Mouse (Mus musculus) neural tube, embryonic 10.5 days (tissue): ENCODE measurements around the gene Acp7.

ENCODE experiments used
- DNase-seq: peaks from one replicate; pipeline ENCODE4 v3.0.0-alpha.2; 2017; ENCODE audit warnings: low spot score; ENCODE audit errors: extremely low spot score

Gene Acp7

GRCm38 (mm10) chr7:28601668-28602067 lies 29.5 kb downstream of the Acp7 start:
- DNase-seq, result peak; percentile 60

- peak; percentile 62 for DNase-seq
These were observed 30.1 kb downstream of the Acp7 start for GRCm38 (mm10) chr7:28601029-28601428.

- DNase-seq, result no peak
These were observed 32.2 kb downstream of the Acp7 start for GRCm38 (mm10) chr7:28598951-28599350.

GRCm38 (mm10) chr7:28597642-28598446 lies 33.3 kb downstream of the Acp7 start, which contains the start of the genes Samd4b and Pak4:
Gene Samd4b (minus strand): TSS chr7:28598144.
Gene Pak4 (minus strand): TSS chr7:28598185.
- DNase-seq, result peak; percentile 100

- no peak for DNase-seq
These were observed 33.9 kb downstream of the Acp7 start for GRCm38 (mm10) chr7:28597277-28597570.

GRCm38 (mm10) chr7:28596436-28597276 lies 34.5 kb downstream of the Acp7 start:
- peak; percentile 36 for DNase-seq

GRCm38 (mm10) chr7:28595751-28596435 lies 35.2 kb downstream of the Acp7 start:
- no peak for DNase-seq

- peak; percentile 35 for DNase-seq
These were observed 37.7 kb downstream of the Acp7 start for GRCm38 (mm10) chr7:28593206-28594111.

- DNase-seq, result no peak
These were observed 39.3 kb downstream of the Acp7 start for GRCm38 (mm10) chr7:28591862-28592261.

- DNase-seq, result no peak
These were observed 43.5 kb downstream of the Acp7 start for GRCm38 (mm10) chr7:28587644-28588043.

- DNase-seq, result no peak
These were observed 44.3 kb downstream of the Acp7 start for GRCm38 (mm10) chr7:28586663-28587411.

- DNase-seq, result no peak
These were observed 46.1 kb downstream of the Acp7 start for GRCm38 (mm10) chr7:28585001-28585400.

GRCm38 (mm10) chr7:28584468-28584867 lies 46.7 kb downstream of the Acp7 start:
- no peak for DNase-seq

- no peak for DNase-seq
These were observed 47.4 kb downstream of the Acp7 start for GRCm38 (mm10) chr7:28583570-28584344.

- DNase-seq, result no peak
These were observed 48.3 kb downstream of the Acp7 start for GRCm38 (mm10) chr7:28582841-28583240.

GRCm38 (mm10) chr7:28581721-28582120 lies 49.4 kb downstream of the Acp7 start:
- DNase-seq, result no peak

GRCm38 (mm10) chr7:28579826-28580225 lies 51.3 kb downstream of the Acp7 start:
- DNase-seq, result no peak

- no peak for DNase-seq
These were observed 52.5 kb downstream of the Acp7 start for GRCm38 (mm10) chr7:28578543-28579053.
